Mouse (Mus musculus) ovary, postnatal 36 days (tissue): ENCODE measurements around the gene Tmem151a.

ENCODE experiments used
- DNase-seq: peaks from one replicate; pipeline ENCODE4 v3.0.0; 2022; ENCODE audit warnings: low spot score, mixed read lengths

The Tmem151a gene

DNA sequence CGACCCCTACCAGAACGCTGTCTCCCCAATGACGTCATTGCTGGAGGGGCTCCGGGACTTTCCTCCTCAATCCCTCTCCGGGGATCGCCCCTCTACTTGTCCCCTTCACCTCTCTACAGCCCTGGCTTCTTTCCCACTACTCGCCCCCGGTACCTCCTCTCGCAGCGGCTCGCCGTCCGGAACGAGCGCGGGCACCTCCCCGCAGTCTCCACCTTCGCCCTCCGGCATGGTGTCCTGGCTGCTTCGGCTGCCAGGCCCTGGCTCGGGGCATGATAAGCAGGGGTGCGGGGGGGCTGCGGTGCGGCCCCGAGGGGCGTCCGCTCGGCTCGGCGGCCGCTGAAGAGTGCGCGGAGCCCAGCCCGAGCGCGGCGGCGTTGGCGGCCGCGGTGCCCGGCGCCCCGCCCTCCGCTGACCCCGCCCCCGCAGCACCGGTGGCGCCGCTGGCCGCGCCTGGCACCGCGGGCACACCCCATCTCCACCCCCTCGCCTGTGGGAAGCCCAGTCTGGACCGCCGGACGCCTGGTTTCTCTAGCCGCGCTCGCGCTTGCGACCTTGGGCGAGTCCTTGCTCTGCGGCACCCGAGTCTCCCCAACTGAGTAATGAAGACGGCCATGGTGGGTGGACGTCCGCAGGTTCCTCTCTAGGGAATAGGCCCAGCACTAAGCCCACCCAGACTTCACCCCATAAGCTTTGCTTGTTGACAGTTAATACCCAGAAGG, at the start of gene Tmem151a:
Gene Tmem151a (minus strand): TSS at position 387 of the 719 bp plus-strand sequence.
- DNase-seq: peak; percentile 70

- DNase-seq: no peak
Observed at GRCm38 (mm10) chr19:5131237-5131636, 45.9 kb upstream of the Tmem151a start.

DNA sequence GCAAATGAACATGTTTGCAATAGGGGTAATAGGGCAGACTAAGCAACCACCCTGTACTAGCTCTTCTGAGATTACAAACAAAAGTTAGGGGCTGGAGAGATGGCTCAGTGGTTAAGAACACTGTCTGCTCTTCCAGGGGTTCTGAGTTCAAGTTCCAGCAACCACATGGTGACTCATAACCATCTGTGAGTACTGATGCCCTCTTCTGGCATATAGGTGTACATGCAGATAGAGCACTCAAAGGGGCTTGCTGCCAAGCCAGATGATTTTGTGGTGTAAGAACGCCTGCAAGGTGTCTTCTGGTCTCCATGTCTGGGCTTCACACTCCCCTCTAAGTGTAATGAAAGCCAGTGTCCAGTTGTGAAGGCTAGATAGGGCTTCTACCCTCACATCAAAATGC, 44.4 kb upstream of the Tmem151a start:
- no peak for DNase-seq

DNA sequence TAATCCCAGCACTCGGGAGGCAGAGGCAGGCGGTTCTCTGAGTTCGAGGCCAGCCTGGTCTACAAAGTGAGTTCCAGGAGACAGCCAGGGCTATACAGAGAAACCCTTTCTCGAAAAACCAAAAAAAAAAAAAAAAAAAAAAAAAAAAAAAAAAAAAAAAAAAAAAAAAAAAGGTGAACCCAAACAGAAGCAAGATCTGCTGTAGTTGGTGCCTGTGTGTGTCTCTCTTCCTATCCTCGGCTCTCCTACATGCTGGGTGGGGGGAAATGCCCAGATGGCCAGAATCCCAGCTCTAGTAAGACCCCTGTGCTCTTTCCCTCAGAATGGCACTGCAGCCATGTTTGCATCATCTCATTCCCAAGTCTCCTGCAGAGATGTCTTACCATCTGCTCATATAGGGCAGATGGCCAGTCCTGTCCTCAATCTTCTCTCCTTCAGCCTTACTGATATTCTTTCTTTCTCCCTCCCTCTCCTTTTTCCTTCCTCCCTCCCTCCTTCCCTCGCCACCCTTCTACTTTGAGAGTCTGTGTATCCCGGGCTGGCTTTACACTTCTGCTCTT, 38.8 kb upstream of the Tmem151a start:
- DNase-seq: no peak

GRCm38 (mm10) chr19:5123241-5123640, 37.9 kb upstream of the Tmem151a start:
- no peak for DNase-seq

DNA sequence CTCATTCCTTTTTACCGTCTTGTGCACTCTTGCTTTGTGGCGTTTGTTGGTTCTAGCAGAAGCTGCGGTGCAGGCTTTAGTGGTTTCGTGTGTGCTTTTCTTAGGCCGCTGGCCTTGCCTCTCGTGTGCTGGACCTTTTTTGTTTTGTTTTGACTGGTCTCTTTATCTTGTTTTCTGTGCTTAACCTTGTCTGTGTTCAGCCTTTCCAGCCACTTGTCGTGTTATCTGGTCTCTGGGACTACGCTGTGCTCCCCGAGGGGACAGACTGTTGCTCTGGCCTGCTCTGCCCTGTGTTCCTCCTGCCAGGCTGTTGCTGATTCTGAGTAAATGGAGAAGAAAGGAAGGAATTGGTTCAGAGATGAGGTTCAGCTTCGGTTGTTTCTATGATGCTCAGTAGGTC, 37.2 kb upstream of the Tmem151a start:
- DNase-seq: peak; percentile 58

- no peak for DNase-seq
Observed at GRCm38 (mm10) chr19:5118384-5118698, 33.0 kb upstream of the Tmem151a start, which contains the start of gene Klc2. Gene Klc2 (minus strand): TSS chr19:5118560.

- peak; percentile 93 for DNase-seq
Observed at GRCm38 (mm10) chr19:5117494-5118383, 32.4 kb upstream of the Tmem151a start.

- no peak for DNase-seq
Observed at GRCm38 (mm10) chr19:5113783-5114182, 28.5 kb upstream of the Tmem151a start.

- DNase-seq: no peak
Observed at GRCm38 (mm10) chr19:5109659-5110453, 24.5 kb upstream of the Tmem151a start.

DNA sequence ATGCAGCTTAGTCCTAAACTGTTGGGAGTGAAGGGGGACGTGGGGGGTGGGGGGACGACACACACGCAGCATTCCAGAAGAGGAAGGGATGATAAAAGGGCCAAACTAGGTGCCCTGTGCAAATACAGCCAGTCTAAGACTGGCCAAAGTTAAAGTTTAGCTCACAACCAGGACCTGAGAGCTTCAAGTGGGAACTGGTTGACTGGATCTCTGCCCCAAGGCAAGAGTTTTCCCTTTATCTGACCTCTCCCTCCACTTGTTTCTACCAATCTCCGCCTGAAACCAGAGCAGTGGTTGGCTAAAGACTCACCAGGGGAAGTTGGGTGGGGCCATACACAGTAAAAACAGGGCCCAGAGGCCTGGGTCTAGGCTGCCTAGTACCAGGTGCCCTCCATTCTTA, 23.4 kb upstream of the Tmem151a start:
- DNase-seq: no peak

DNA sequence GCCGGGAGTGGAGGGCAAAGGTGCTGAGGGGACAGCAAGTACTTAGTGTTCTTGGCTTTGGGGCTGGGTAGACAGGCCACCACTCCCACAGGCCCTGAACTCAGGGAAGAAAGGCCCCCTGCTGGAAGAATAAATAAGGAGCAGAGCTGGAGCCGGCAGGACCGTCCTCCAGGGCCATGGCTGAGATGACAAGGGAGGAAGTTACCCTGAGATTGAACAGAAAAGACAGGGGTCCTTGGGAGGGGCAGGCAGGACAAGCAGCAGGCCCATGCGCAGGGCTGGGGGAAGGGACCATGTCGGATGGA, 22.9 kb upstream of the Tmem151a start:
- no peak for DNase-seq

DNA sequence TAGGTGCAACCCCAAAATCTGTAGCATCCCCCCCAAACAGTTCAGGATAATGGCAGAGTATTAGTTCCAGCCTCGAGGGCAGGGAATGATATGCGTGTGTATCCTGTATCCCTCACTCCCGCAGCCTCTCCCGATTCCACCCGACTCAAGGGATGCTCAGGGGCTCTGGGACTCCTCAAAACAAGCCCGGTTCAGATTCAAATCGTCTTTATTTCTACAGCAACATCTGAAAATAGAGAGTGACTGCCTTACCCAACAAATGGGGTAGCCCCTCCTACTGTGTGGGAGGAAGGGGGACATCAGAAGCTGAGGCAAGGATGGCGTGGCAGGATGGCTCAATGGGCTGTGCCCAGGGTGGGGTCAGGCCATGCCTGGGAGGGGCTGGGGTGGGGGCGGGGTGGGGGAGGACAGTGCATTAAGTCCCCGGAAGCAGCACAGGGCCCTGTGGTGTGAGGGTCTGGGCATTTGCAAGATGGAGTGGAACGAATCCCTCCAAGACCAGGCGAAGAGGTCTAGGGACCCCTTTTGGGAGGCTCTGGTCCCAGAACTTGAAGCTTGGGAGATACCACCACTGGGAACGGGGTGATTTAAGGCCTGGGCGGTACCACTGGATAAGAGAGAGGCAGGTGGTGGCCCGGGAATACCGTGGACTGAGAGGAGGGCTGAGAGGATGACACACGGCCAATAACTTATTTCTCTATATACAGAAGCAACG, 22.4 kb upstream of the Tmem151a start:
- no peak for DNase-seq

DNA sequence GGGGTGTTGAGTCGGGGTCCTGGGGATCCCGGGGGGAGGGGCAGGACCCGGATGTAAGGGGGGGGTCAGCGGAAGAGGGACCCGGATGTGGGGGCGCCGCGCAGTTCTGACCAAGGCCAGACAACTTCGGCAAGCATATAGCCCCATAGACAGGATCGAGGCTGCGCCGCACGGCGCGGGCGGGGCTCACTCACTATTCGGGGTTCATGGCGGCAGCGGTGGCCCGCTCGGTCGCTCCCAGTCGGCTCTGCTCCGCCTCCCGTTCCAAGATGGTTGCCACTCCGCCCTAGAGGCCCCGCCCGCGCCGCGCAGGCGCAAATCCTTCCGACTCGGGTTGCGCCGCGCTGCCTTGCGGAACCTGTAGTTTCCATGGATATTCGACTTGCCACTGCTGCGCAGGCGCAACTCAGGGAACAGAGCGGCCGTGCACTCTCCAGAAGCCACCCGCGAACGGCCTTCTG, 21.4 kb upstream of the Tmem151a start, which contains the start of gene Rab1b:
Gene Rab1b (minus strand): TSS at position 342 of the 461 bp plus-strand sequence.
- DNase-seq: peak; percentile 98

- DNase-seq: no peak
Observed at GRCm38 (mm10) chr19:5106074-5106473, 20.7 kb upstream of the Tmem151a start.

DNA sequence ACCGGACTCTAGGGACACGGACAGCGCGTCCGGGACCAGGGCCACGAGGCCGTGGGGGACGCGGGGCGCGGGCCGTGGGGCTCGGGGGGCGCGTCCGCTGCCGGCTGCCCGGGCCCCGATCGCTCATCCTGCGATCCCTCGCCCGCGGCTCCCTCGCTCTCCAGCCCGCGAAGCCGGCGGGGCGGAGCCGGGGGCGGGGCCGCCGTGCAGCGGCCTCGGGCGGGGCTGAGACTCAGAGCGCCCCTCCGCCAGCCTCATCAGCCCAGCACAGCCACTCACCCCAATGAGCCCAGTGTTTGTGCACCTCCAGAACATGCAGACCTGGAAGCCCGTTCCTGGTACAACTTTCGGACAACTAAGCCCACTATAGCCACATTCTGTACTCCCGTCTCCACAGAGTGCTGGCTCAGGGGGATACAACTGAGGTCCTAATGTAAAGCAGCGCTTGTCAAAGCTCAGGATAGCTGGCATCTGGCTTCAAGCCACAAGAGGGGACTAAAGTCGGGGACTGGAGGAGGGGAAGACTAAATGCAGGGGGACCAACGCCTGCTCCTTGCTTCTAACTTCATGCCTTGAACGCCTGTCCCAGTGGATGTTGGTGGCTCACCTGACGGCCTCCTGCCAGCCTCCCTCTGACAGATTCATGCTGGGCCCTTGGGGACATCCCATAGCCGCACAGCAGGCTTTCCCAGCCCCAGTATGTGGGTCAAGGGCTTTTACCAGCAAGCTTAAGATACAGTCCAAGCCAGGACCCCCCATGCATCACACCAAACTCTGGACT, 13.2 kb upstream of the Tmem151a start, which contains the start of gene Cnih2:
Gene Cnih2 (minus strand): TSS at position 159 of the 781 bp plus-strand sequence.
- peak; percentile 74 for DNase-seq

- DNase-seq: no peak
Observed at GRCm38 (mm10) chr19:5097521-5098362, 12.4 kb upstream of the Tmem151a start.

GRCm38 (mm10) chr19:5095887-5096474, 10.7 kb upstream of the Tmem151a start:
- no peak for DNase-seq

DNA sequence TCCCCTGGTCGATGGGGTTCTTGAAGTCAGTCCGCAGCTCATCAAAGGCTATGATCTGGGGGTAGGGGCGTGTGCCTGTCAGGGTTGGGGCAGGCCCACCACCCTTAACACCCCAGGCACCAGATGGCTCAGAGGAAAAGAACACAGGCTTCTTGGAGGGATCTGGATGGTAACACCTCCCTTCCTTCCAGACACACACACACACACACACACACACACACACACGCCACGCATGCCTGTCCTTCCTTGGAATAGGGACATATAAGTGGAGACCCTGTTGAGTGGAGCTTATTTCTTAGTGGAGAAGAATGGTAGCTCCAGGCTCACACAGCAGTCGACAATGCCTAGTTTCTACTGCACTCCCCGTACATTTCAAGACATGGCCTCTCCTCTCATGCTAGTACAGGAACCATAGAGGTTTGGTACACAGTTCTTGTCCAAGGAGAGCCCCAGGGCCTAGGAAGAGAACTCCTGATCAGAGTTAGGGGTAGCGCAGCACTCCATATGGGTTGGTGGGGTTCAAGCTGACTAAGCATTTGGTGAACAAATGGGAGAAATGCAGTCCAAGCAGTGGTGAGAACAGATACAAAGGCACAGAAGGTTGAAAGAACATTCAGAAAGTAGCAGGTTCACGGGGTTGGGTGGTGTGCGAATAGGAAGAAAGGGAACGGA, 9.6 kb upstream of the Tmem151a start:
- DNase-seq: no peak
